Mouse (Mus musculus) liver, embryonic 11.5 days (tissue): ENCODE data around the gene Trim2. TPM values are rescaled to one million over a fixed set of nuclear protein-coding genes. Genes with fewer than 3 reads are reported as not detected.

Experiments used
- ATAC-seq: fragments of 200-750 bp; cut with Nextera tagmentation; replicated peaks from 2 replicates; pipeline ENCODE4 v1.8.0; 2017; ENCODE audit warnings: moderate number of reproducible peaks, mild to moderate bottlenecking, moderate TSS enrichment, moderate library complexity; ENCODE audit not compliant: low FRiP score
- DNase-seq: peaks from one replicate; pipeline ENCODE4 v3.0.0-alpha.2; 2017; ENCODE audit warnings: low spot score
- H3K27ac ChIP-seq: fragments of 300-500 bp; sonication (generic); 2 replicates; pipeline ENCODE4 v1.5.1; 2014; ENCODE audit warnings: mild to moderate bottlenecking, low read depth, low read length, control low read depth
- H3K27me3 ChIP-seq: fragments of 300-500 bp; sonication (generic); replicated peaks from 2 replicates; pipeline ENCODE4 v1.6.1; 2014; ENCODE audit warnings: low read length, mixed read lengths; ENCODE audit not compliant: control insufficient read depth, insufficient read depth
- H3K36me3 ChIP-seq: fragments of 300-500 bp; sonication (generic); 2 replicates; pipeline ENCODE4 v1.6.1; 2014; ENCODE audit warnings: mild to moderate bottlenecking, low read length, moderate library complexity, mixed read lengths; ENCODE audit not compliant: control insufficient read depth, insufficient read depth
- H3K4me1 ChIP-seq: fragments of 300-500 bp; sonication (generic); replicated peaks from 2 replicates; pipeline ENCODE4 v1.6.1; 2014; ENCODE audit warnings: low read length, mixed read lengths; ENCODE audit not compliant: control insufficient read depth, insufficient read depth
- H3K4me2 ChIP-seq: fragments of 300-500 bp; sonication (generic); 2 replicates; pipeline ENCODE4 v1.6.1; 2014; ENCODE audit warnings: mild to moderate bottlenecking, control low read depth, moderate library complexity
- H3K4me3 ChIP-seq: fragments of 300-500 bp; sonication (generic); 2 replicates; pipeline ENCODE4 v1.5.1; 2014; ENCODE audit warnings: low read depth, low read length, control low read depth
- H3K9ac ChIP-seq: fragments of 300-500 bp; sonication (generic); 2 replicates; pipeline ENCODE4 v1.6.1; 2014; ENCODE audit warnings: low read depth, low read length, control low read depth
- H3K9me3 ChIP-seq: fragments of 300-500 bp; sonication (generic); 2 replicates; pipeline ENCODE4 v1.6.1; 2016; ENCODE audit warnings: low read length, inconsistent platforms, mixed read lengths; ENCODE audit not compliant: control insufficient read depth
- WGBS: fragments of 180-500 bp; shearing (Covaris S2); extraction: QIAGEN DNeasy Blood & Tissue Kit; methylation state at CpG from one replicate; pipeline ENCODE4 v1.1.7; 2014; 5-methylcytosine and 5-hydroxymethylcytosine counted together
- polyA plus RNA-seq: library from polyadenylated mRNA; unstranded; fragments of >200 nt; fragmentation: Nextera tagmentation; extraction: Ambion mirVana; gene quantifications from 2 replicates; pipeline ENCODE4 v1.2.1, GENCODE M21; 2014

Gene Trim2
- polyA plus RNA-seq, 1 experiment from 2014 or later: 8.2 TPM

- WGBS: 95% methylated on average over 3 of the region's 3 CpGs
- H3K9me3 ChIP-seq: peaks cover 3% of the 10 kb centered on the region; the same call in 1 of the 2 replicates
- no peak overlapping the region for H3K4me3 ChIP-seq
- no peak overlapping the region for H3K9ac ChIP-seq
- ATAC-seq (no peak), DNase-seq (no peak)
- no peaks in the 10 kb centered on the region for H3K27me3 ChIP-seq
- H3K36me3 ChIP-seq: no peaks in the 10 kb centered on the region; the same call in 1 of the 2 replicates
- no peak overlapping the region for H3K27ac ChIP-seq
- H3K4me1 ChIP-seq: 0 out of 2 replicates have a peak, but pooled peaks cover 3% of the 10 kb centered on the region
- no peak overlapping the region for H3K4me2 ChIP-seq
Measured at GRCm38 (mm10) chr3:84149831-84150230, 156.8 kb downstream of the Trim2 start.

- Histone ChIP-seq H3K36me3 (no peaks in the 10 kb centered on the region), H3K9ac (no peak overlapping the region), H3K9me3 (no peaks in the 10 kb centered on the region), H3K27ac (no peak overlapping the region), H3K4me3 (no peak overlapping the region), H3K27me3 (no peaks in the 10 kb centered on the region), H3K4me1 (no peaks in the 10 kb centered on the region; the same call in 1 of the 2 replicates), H3K4me2 (no peak overlapping the region)
- ATAC-seq: no peak
- 78% methylated on average over 7 of the region's 7 CpGs for WGBS
- no peak for DNase-seq
Measured at GRCm38 (mm10) chr3:84140947-84141346, 165.7 kb downstream of the Trim2 start.

GRCm38 (mm10) chr3:84136509-84136908 is 170.2 kb downstream of the Trim2 start:
- H3K4me3 ChIP-seq: no peak overlapping the region
- H3K9me3 ChIP-seq: no peaks in the 10 kb centered on the region
- H3K36me3 ChIP-seq: no peaks in the 10 kb centered on the region
- no peak overlapping the region for H3K27ac ChIP-seq
- peak; percentile 71 for ATAC-seq
- DNase-seq: no peak
- H3K27me3 ChIP-seq: no peaks in the 10 kb centered on the region
- 75% methylated on average over 7 of the region's 7 CpGs for WGBS
- H3K4me2 ChIP-seq: no peak overlapping the region
- no peak overlapping the region for H3K9ac ChIP-seq
- H3K4me1 ChIP-seq: peaks cover 5% of the 10 kb centered on the region

GRCm38 (mm10) chr3:84135933-84136332 is 170.7 kb downstream of the Trim2 start:
- Histone ChIP-seq H3K4me1 (peaks cover 5% of the 10 kb centered on the region), H3K4me3 (peak overlapping the region; percentile 18; the same call in 1 of the 2 replicates), H3K27me3 (no peaks in the 10 kb centered on the region), H3K36me3 (no peaks in the 10 kb centered on the region), H3K4me2 (peak overlapping the region; percentile 54), H3K27ac (no peak overlapping the region; the same call in 1 of the 2 replicates), H3K9me3 (no peaks in the 10 kb centered on the region), H3K9ac (no peak overlapping the region)
- WGBS: 70% methylated on average over 6 of the region's 6 CpGs
- 0 out of 2 replicates have a peak, but pooled peaks have one; percentile 1 for ATAC-seq
- no peak for DNase-seq

GRCm38 (mm10) chr3:84135387-84135786 is 171.3 kb downstream of the Trim2 start:
- no peaks in the 10 kb centered on the region for H3K27me3 ChIP-seq
- H3K27ac ChIP-seq: no peak overlapping the region; the same call in 1 of the 2 replicates
- no peaks in the 10 kb centered on the region for H3K9me3 ChIP-seq
- peaks cover 5% of the 10 kb centered on the region for H3K4me1 ChIP-seq
- WGBS: 34% methylated on average over 9 of the region's 9 CpGs
- no peak overlapping the region for H3K9ac ChIP-seq
- peak overlapping the region; percentile 18; the same call in 1 of the 2 replicates for H3K4me3 ChIP-seq
- DNase-seq: peak; percentile 55
- peak; percentile 99 for ATAC-seq
- no peaks in the 10 kb centered on the region for H3K36me3 ChIP-seq
- peak overlapping the region; percentile 54 for H3K4me2 ChIP-seq

GRCm38 (mm10) chr3:84131369-84131768 is 175.3 kb downstream of the Trim2 start:
- Histone ChIP-seq H3K4me1 (peaks cover 5% of the 10 kb centered on the region), H3K36me3 (no peaks in the 10 kb centered on the region), H3K27ac (no peak overlapping the region), H3K27me3 (no peaks in the 10 kb centered on the region), H3K4me3 (no peak overlapping the region), H3K9me3 (no peaks in the 10 kb centered on the region), H3K9ac (no peak overlapping the region), H3K4me2 (no peak overlapping the region)
- no peak for DNase-seq
- no peak for ATAC-seq
- 85% methylated on average over 3 of the region's 3 CpGs for WGBS

- no peaks in the 10 kb centered on the region for H3K36me3 ChIP-seq
- H3K9me3 ChIP-seq: no peaks in the 10 kb centered on the region
- 77% methylated on average over 5 of the region's 5 CpGs for WGBS
- H3K27ac ChIP-seq: no peak overlapping the region
- H3K4me1 ChIP-seq: peaks cover 4% of the 10 kb centered on the region
- no peak overlapping the region for H3K4me2 ChIP-seq
- ATAC-seq (no peak), DNase-seq (no peak)
- no peak overlapping the region for H3K4me3 ChIP-seq
- H3K9ac ChIP-seq: no peak overlapping the region
- H3K27me3 ChIP-seq: no peaks in the 10 kb centered on the region
Measured at GRCm38 (mm10) chr3:84130776-84131175, 175.9 kb downstream of the Trim2 start.

- no peaks in the 10 kb centered on the region for H3K4me1 ChIP-seq
- H3K27ac ChIP-seq: no peak overlapping the region
- no peaks in the 10 kb centered on the region for H3K27me3 ChIP-seq
- H3K9ac ChIP-seq: no peak overlapping the region
- no peak for DNase-seq
- no peaks in the 10 kb centered on the region for H3K9me3 ChIP-seq
- no peak overlapping the region for H3K4me2 ChIP-seq
- H3K36me3 ChIP-seq: no peaks in the 10 kb centered on the region
- H3K4me3 ChIP-seq: no peak overlapping the region
- 61% methylated on average over 11 of the region's 11 CpGs for WGBS
- no peak for ATAC-seq
Measured at GRCm38 (mm10) chr3:84128871-84129870, 177.5 kb downstream of the Trim2 start.
